Mouse (Mus musculus): Measurements from ENCODE around the gene Btn2a2. TPM values are rescaled to one million over a fixed set of nuclear protein-coding genes. Genes with fewer than 3 reads are reported as not detected.

Btn2a2 gene
- polyA plus RNA-seq, 1 experiment from 2014 or later: 0.18 TPM

GRCm38 (mm10) chr13:23500424-23501200 is 12.0 kb upstream of the Btn2a2 start:
- Histone ChIP-seq H3K9ac (replicated peaks; ENCODE audit: low read depth, low read length) (no peak overlapping the region), H3K4me2 (ENCODE audit: low read length) (no peak overlapping the region), H3K27me3 (replicated peaks; ENCODE audit: control insufficient read depth, insufficient read depth, low read length) (0 out of 2 replicates have a peak, but pooled peaks cover 2% of the 10 kb centered on the region), H3K9me3 (ENCODE audit: control insufficient read depth, low read length) (no peaks in the 10 kb centered on the region), H3K36me3 (ENCODE audit: control insufficient read depth, insufficient read depth) (no peaks in the 10 kb centered on the region), H3K4me3 (replicated peaks; ENCODE audit: low read length) (no peak overlapping the region), H3K27ac (ENCODE audit: low read length) (no peak overlapping the region), H3K4me1 (replicated peaks; ENCODE audit: control insufficient read depth, insufficient read depth, low read length) (peaks cover 3% of the 10 kb centered on the region; the same call in 1 of the 2 replicates)
- WGBS: 2% methylated on average over 17 of the region's 17 CpGs
- ATAC-seq: 0 out of 2 replicates have a peak, but pooled peaks have one; percentile 54

GRCm38 (mm10) chr13:23499943-23500342 is 11.3 kb upstream of the Btn2a2 start:
- Histone ChIP-seq H3K27me3 (replicated peaks; ENCODE audit: control insufficient read depth, insufficient read depth, low read length) (0 out of 2 replicates have a peak, but pooled peaks cover 2% of the 10 kb centered on the region), H3K4me1 (replicated peaks; ENCODE audit: control insufficient read depth, insufficient read depth, low read length) (peaks cover 3% of the 10 kb centered on the region; the same call in 1 of the 2 replicates), H3K4me2 (ENCODE audit: low read length) (no peak overlapping the region), H3K9ac (replicated peaks; ENCODE audit: low read depth, low read length) (no peak overlapping the region), H3K9me3 (ENCODE audit: control insufficient read depth, low read length) (no peaks in the 10 kb centered on the region), H3K4me3 (replicated peaks; ENCODE audit: low read length) (no peak overlapping the region), H3K27ac (ENCODE audit: low read length) (no peak overlapping the region), H3K36me3 (ENCODE audit: control insufficient read depth, insufficient read depth) (no peaks in the 10 kb centered on the region)
- WGBS: 9% methylated on average over 7 of the region's 7 CpGs
- ATAC-seq: no peak

- no peak overlapping the region for H3K9ac ChIP-seq (replicated peaks; ENCODE audit: low read depth, low read length)
- peaks cover 3% of the 10 kb centered on the region; the same call in 1 of the 2 replicates for H3K4me1 ChIP-seq (replicated peaks; ENCODE audit: control insufficient read depth, insufficient read depth, low read length)
- no peaks in the 10 kb centered on the region for H3K9me3 ChIP-seq (ENCODE audit: control insufficient read depth, low read length)
- peak overlapping the region; percentile 28 for H3K4me3 ChIP-seq (replicated peaks; ENCODE audit: low read length)
- H3K4me2 ChIP-seq (ENCODE audit: low read length): peak overlapping the region; percentile 44
- 4% methylated on average over 10 of the region's 10 CpGs for WGBS
- no peak overlapping the region for H3K27ac ChIP-seq (ENCODE audit: low read length)
- no peak for ATAC-seq
- no peaks in the 10 kb centered on the region for H3K36me3 ChIP-seq (ENCODE audit: control insufficient read depth, insufficient read depth)
- 0 out of 2 replicates have a peak, but pooled peaks cover 2% of the 10 kb centered on the region for H3K27me3 ChIP-seq (replicated peaks; ENCODE audit: control insufficient read depth, insufficient read depth, low read length)
Measured at GRCm38 (mm10) chr13:23498653-23499052, 10.0 kb upstream of the Btn2a2 start.

DNA sequence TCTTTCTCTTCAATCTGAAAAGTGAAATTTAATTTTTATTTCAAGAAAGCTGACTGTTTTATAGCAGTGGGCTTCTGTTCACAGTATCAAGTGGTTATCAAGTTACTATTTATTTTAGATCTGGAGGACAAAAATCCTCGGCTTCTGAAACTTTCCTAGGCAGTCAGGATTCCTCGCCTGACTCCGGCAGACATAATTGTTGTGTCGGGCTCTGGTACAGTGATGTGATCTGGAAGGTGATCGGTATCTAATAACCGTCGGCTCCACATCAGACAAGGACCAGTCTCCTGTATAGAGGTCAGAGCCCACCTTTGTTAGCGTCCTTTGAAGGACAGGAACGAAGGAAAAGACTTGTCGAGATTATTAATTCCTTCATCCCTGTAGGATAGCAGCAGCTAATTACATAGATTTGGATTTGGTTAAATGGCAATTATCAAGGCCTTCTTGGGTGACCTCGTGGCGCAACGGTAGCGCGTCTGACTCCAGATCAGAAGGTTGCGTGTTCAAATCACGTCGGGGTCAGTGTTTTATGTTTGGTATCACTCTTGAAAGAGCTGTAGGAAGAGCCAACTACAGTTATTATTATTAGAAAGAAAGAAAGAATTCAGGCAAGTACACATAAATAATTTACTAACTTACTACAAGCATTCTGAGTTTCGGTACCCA is 9.1 kb upstream of the Btn2a2 start:
- 6% methylated on average over 19 of the region's 19 CpGs for WGBS
- Histone ChIP-seq H3K4me2 (ENCODE audit: low read length) (peak overlapping the region; percentile 44; the same call in 1 of the 2 replicates), H3K4me1 (replicated peaks; ENCODE audit: control insufficient read depth, insufficient read depth, low read length) (peaks cover 3% of the 10 kb centered on the region; the same call in 1 of the 2 replicates), H3K9ac (replicated peaks; ENCODE audit: low read depth, low read length) (no peak overlapping the region), H3K27ac (ENCODE audit: low read length) (no peak overlapping the region), H3K4me3 (replicated peaks; ENCODE audit: low read length) (peak overlapping the region; percentile 28), H3K9me3 (ENCODE audit: control insufficient read depth, low read length) (no peaks in the 10 kb centered on the region), H3K27me3 (replicated peaks; ENCODE audit: control insufficient read depth, insufficient read depth, low read length) (0 out of 2 replicates have a peak, but pooled peaks cover 2% of the 10 kb centered on the region), H3K36me3 (ENCODE audit: control insufficient read depth, insufficient read depth) (no peaks in the 10 kb centered on the region)
- ATAC-seq: no peak

GRCm38 (mm10) chr13:23495526-23495925 is 6.9 kb upstream of the Btn2a2 start:
- no peak for ATAC-seq
- H3K36me3 ChIP-seq (ENCODE audit: control insufficient read depth, insufficient read depth): no peaks in the 10 kb centered on the region
- H3K9me3 ChIP-seq (ENCODE audit: control insufficient read depth, low read length): no peaks in the 10 kb centered on the region
- peaks cover 7% of the 10 kb centered on the region for H3K4me1 ChIP-seq (replicated peaks; ENCODE audit: control insufficient read depth, insufficient read depth, low read length)
- no peak overlapping the region for H3K4me3 ChIP-seq (replicated peaks; ENCODE audit: low read length)
- no peak overlapping the region for H3K9ac ChIP-seq (replicated peaks; ENCODE audit: low read depth, low read length)
- 71% methylated on average over 6 of the region's 6 CpGs for WGBS
- H3K27ac ChIP-seq (ENCODE audit: low read length): no peak overlapping the region
- H3K4me2 ChIP-seq (ENCODE audit: low read length): no peak overlapping the region
- H3K27me3 ChIP-seq (replicated peaks; ENCODE audit: control insufficient read depth, insufficient read depth, low read length): 0 out of 2 replicates have a peak, but pooled peaks cover 2% of the 10 kb centered on the region

DNA sequence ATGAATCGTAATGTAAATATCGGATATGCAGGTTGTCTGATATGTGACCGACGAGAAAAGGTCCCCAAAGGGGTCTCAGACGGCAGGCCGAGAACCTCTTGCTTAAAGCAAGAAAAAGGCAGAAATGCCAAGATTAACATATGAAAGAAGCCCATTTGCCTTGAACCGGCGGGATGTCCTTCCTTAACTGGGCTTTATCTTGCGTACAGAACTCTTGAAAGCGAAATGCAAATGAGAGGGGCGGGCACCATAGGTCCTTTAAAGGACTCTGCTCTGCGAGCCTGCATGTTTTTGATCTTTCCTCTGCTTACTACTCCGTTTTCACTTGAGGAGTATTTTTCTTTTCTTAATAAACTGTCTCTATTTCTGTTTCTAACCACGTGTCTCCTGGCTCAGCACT is 3.3 kb upstream of the Btn2a2 start:
- H3K27ac ChIP-seq (ENCODE audit: low read length): no peak overlapping the region
- no peak overlapping the region for H3K9ac ChIP-seq (replicated peaks; ENCODE audit: low read depth, low read length)
- ATAC-seq: no peak
- peak overlapping the region; percentile 52 for H3K4me2 ChIP-seq (ENCODE audit: low read length)
- no peaks in the 10 kb centered on the region for H3K9me3 ChIP-seq (ENCODE audit: control insufficient read depth, low read length)
- WGBS: 3% methylated on average over 14 of the region's 14 CpGs
- peaks cover 9% of the 10 kb centered on the region; the same call in 1 of the 2 replicates for H3K4me1 ChIP-seq (replicated peaks; ENCODE audit: control insufficient read depth, insufficient read depth, low read length)
- no peaks in the 10 kb centered on the region for H3K27me3 ChIP-seq (replicated peaks; ENCODE audit: control insufficient read depth, insufficient read depth, low read length)
- H3K4me3 ChIP-seq (replicated peaks; ENCODE audit: low read length): peak overlapping the region; percentile 27
- H3K36me3 ChIP-seq (ENCODE audit: control insufficient read depth, insufficient read depth): no peaks in the 10 kb centered on the region

DNA sequence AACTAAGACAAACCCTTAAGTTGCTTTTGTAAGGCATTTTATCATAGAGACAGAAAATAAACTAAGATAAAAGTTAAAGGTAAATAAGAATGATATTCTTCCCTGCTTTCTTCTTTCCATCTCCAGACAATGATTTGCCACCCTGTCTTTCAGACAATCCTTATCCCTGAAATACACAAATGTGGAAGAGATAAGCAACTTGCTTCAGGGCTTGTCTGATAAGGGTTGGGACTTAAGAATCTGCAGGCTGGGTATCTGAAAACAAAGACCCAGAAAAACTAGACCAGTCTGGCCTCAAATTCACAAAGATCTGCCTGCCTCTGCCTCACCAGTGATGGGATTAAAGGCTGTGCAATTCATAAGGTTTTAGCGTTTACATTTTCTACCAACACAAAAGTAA is 2.6 kb upstream of the Btn2a2 start:
- Histone ChIP-seq H3K27ac (ENCODE audit: low read length) (no peak overlapping the region), H3K36me3 (ENCODE audit: control insufficient read depth, insufficient read depth) (no peaks in the 10 kb centered on the region), H3K4me1 (replicated peaks; ENCODE audit: control insufficient read depth, insufficient read depth, low read length) (peaks cover 9% of the 10 kb centered on the region; the same call in 1 of the 2 replicates), H3K9me3 (ENCODE audit: control insufficient read depth, low read length) (no peaks in the 10 kb centered on the region), H3K4me2 (ENCODE audit: low read length) (no peak overlapping the region), H3K4me3 (replicated peaks; ENCODE audit: low read length) (no peak overlapping the region), H3K27me3 (replicated peaks; ENCODE audit: control insufficient read depth, insufficient read depth, low read length) (no peaks in the 10 kb centered on the region), H3K9ac (replicated peaks; ENCODE audit: low read depth, low read length) (no peak overlapping the region)
- ATAC-seq: no peak
- WGBS: 12% methylated on average over 1 of the region's 1 CpGs

- Histone ChIP-seq H3K4me1 (replicated peaks; ENCODE audit: control insufficient read depth, insufficient read depth, low read length) (peaks cover 9% of the 10 kb centered on the region; the same call in 1 of the 2 replicates), H3K27ac (ENCODE audit: low read length) (no peak overlapping the region), H3K36me3 (ENCODE audit: control insufficient read depth, insufficient read depth) (no peaks in the 10 kb centered on the region), H3K27me3 (replicated peaks; ENCODE audit: control insufficient read depth, insufficient read depth, low read length) (no peaks in the 10 kb centered on the region), H3K9ac (replicated peaks; ENCODE audit: low read depth, low read length) (no peak overlapping the region), H3K4me2 (ENCODE audit: low read length) (no peak overlapping the region), H3K4me3 (replicated peaks; ENCODE audit: low read length) (no peak overlapping the region), H3K9me3 (ENCODE audit: control insufficient read depth, low read length) (no peaks in the 10 kb centered on the region)
- ATAC-seq: no peak
- WGBS: 33% methylated on average over 1 of the region's 1 CpGs
Measured at GRCm38 (mm10) chr13:23490863-23491262, 2.2 kb upstream of the Btn2a2 start.

DNA sequence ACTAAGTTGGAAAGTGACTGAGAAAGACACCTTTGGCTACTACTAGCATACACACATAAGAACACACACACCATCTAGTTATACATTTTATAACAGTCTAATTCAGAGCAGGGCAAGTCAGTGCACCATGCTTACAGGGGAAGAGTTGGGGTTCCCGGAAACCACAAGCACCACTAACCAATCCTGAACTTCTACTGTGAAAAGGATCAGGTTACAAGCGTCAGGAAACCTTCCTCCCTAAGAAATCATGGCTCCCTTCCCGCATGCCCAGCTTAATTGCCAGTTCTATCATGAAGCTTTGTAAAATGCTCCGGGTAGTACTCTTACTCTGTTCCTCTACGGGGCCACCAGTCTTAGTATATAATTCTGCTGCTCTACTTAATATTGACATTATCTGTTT is 3.4 kb downstream of the Btn2a2 start:
- Histone ChIP-seq H3K9ac (replicated peaks; ENCODE audit: low read depth, low read length) (no peak overlapping the region), H3K27ac (ENCODE audit: low read length) (no peak overlapping the region), H3K4me1 (replicated peaks; ENCODE audit: control insufficient read depth, insufficient read depth, low read length) (peaks cover 5% of the 10 kb centered on the region; the same call in 1 of the 2 replicates), H3K4me2 (ENCODE audit: low read length) (no peak overlapping the region), H3K27me3 (replicated peaks; ENCODE audit: control insufficient read depth, insufficient read depth, low read length) (no peaks in the 10 kb centered on the region), H3K36me3 (ENCODE audit: control insufficient read depth, insufficient read depth) (no peaks in the 10 kb centered on the region), H3K9me3 (ENCODE audit: control insufficient read depth, low read length) (no peaks in the 10 kb centered on the region), H3K4me3 (replicated peaks; ENCODE audit: low read length) (no peak overlapping the region)
- ATAC-seq: no peak
- whole genome bisulfite sequencing: 49% methylated on average over 5 of the region's 5 CpGs
